Mouse (Mus musculus): ENCODE results near the gene Yap1. TPM values are rescaled to one million over a fixed set of nuclear protein-coding genes. Genes with fewer than 3 reads are reported as not detected.

Yap1 gene
- not detected for polyA plus RNA-seq (2017; shearing (Covaris generic))

GRCm38 (mm10) chr9:8004370-8004991, at the start of gene Yap1:
Gene Yap1 (minus strand): TSS chr9:8004596.

GRCm38 (mm10) chr9:8042338-8043043, 38.1 kb upstream of the Yap1 start, which contains the start of gene Cfap300:
Gene Cfap300 (minus strand): TSS chr9:8042823.

Other genes starting within 250 kb of the Yap1 start
- gene Tmem123, start 240.6 kb downstream of the Yap1 start, polyA plus RNA-seq (2017; shearing (Covaris generic)), result 330 TPM
- gene Birc2, start 167.5 kb downstream of the Yap1 start, polyA plus RNA-seq (2017; shearing (Covaris generic)), result 101 TPM
- 140 TPM for gene Birc3, start 131.4 kb downstream of the Yap1 start, polyA plus RNA-seq (2017; shearing (Covaris generic))
- gene Cfap300, start 38.2 kb upstream of the Yap1 start, polyA plus RNA-seq (2017; shearing (Covaris generic)), result 0.51 TPM
- not detected for gene Cep126, start 129.7 kb upstream of the Yap1 start, polyA plus RNA-seq (2017; shearing (Covaris generic))